Mouse (Mus musculus) spleen, postnatal 4 days (tissue): ENCODE measurements around the gene Gm21788.
"Not testable (repeated sequence)": the region's sequence is repeated elsewhere in the genome, so short reads cannot be mapped to it uniquely, and the experiment has no call there.

ENCODE experiments used
- DNase-seq, 2 experiments: peaks; one replicate each; pipeline ENCODE4 v3.0.0; 2022; ENCODE audit warnings: low spot score in 2 of 2

Gene Gm21788

DNA sequence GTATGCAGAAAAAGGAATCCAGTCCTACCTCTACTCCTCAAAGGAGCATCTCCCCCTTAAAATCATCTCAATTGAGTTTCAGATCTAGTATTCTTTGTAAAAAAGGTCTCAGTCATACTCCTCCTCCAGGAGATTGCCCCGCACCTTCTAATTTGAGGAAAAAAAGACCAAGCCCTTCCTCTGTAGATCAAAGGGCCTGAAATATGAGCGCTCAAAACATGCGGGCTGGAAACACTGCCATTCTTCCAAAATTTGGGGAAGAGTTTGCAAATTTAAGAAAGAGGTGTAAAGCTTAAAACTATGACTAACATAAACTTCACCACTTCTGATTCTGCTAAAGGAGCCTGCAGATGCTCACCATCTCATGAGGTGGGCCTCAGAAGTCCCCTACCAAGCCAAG is at the start of gene Gm21788:
TSS of gene Gm21788 (plus strand) at position 301 of the 400 bp plus-strand sequence.
- not testable (repeated sequence) for DNase-seq
